Mouse (Mus musculus): ENCODE measurements at regions not wholly inside any gene's neighbourhood (a gene's known extent, or its start where the extent isn't known, plus 50 kb on each side); places are given as distances from the start of the nearest gene placed in this dataset.

DNA sequence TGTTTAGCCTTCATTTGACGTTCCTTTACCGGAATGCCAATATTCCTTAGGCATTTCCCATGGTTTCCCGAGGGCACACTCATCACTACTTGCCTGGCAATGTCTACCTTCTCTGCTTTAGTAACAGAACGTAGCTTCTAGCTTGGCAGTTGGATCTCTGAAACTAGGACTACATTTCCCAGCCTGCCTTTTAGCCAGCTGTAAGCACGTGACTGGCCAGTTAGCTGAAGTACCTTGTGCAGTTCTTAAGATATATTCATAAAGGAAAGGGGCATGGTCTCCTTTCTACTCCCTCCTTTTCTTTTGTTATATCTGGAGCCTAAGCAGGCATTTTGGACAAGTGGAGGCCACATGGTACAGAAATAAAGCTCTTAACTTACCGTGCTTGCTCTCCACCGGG is 214.8 kb upstream of the Krr1 start:
- TF ChIP-seq MYOD1 (IDR thresholded peaks at IDR 0.05; ENCODE audit: control insufficient read depth, insufficient read length, low read depth) (no peak), CTCF (IDR thresholded peaks at IDR 0.05; ENCODE audit: control insufficient read depth, insufficient read depth, insufficient read length) (no peak), MAX (IDR thresholded peaks at IDR 0.05) (no peak), USF1 (IDR thresholded peaks at IDR 0.05; ENCODE audit: low read depth) (no peak), FOSL1 (IDR thresholded peaks at IDR 0.05; ENCODE audit: insufficient read depth, low read length, poor library complexity, severe bottlenecking) (no peak)

Measured in C2C12 (cell line).